Mouse (Mus musculus): ENCODE data around the gene Trpm3.
"Not testable (repeated sequence)": the region's sequence is repeated elsewhere in the genome, so short reads cannot be mapped to it uniquely, and the experiment has no call there.

The Trpm3 gene

GRCm38 (mm10) chr19:22848783-22849576, 710.1 kb downstream of the Trpm3 start:
- no peak for DNase-seq (ENCODE audit: low spot score)

GRCm38 (mm10) chr19:22851423-22851822, 712.6 kb downstream of the Trpm3 start:
- DNase-seq (ENCODE audit: low spot score) = not testable (repeated sequence)

GRCm38 (mm10) chr19:22859644-22860043, 720.8 kb downstream of the Trpm3 start:
- no peak for DNase-seq (ENCODE audit: low spot score)

- DNase-seq (ENCODE audit: low spot score) = no peak
Measured at GRCm38 (mm10) chr19:22867456-22867855, 728.6 kb downstream of the Trpm3 start.

- DNase-seq (ENCODE audit: low spot score) = no peak
Measured at GRCm38 (mm10) chr19:22869853-22870252, 731.0 kb downstream of the Trpm3 start.

- no peak for DNase-seq (ENCODE audit: low spot score)
Measured at GRCm38 (mm10) chr19:22872456-22872855, 733.6 kb downstream of the Trpm3 start.

- no peak for DNase-seq (ENCODE audit: low spot score)
Measured at GRCm38 (mm10) chr19:22880199-22880598, 741.4 kb downstream of the Trpm3 start.

GRCm38 (mm10) chr19:22882670-22883111, 743.8 kb downstream of the Trpm3 start:
- no peak for DNase-seq (ENCODE audit: low spot score)

GRCm38 (mm10) chr19:22883154-22883553, 744.3 kb downstream of the Trpm3 start:
- DNase-seq (ENCODE audit: low spot score) = no peak

GRCm38 (mm10) chr19:22883744-22884317, 745.0 kb downstream of the Trpm3 start:
- DNase-seq (ENCODE audit: low spot score) = peak; percentile 81

- DNase-seq (ENCODE audit: low spot score) = no peak
Measured at GRCm38 (mm10) chr19:22884357-22884756, 745.5 kb downstream of the Trpm3 start.

GRCm38 (mm10) chr19:22885051-22885450, 746.2 kb downstream of the Trpm3 start:
- DNase-seq (ENCODE audit: low spot score) = no peak

GRCm38 (mm10) chr19:22901892-22902291, 763.0 kb downstream of the Trpm3 start:
- no peak for DNase-seq (ENCODE audit: low spot score)

- no peak for DNase-seq (ENCODE audit: low spot score)
Measured at GRCm38 (mm10) chr19:22902386-22902785, 763.5 kb downstream of the Trpm3 start.

GRCm38 (mm10) chr19:22905066-22905482, 766.2 kb downstream of the Trpm3 start:
- no peak for DNase-seq (ENCODE audit: low spot score)

- DNase-seq (ENCODE audit: low spot score) = no peak
Measured at GRCm38 (mm10) chr19:22910686-22911085, 771.8 kb downstream of the Trpm3 start.

GRCm38 (mm10) chr19:22912971-22913370, 774.1 kb downstream of the Trpm3 start:
- DNase-seq (ENCODE audit: low spot score) = no peak

- peak; percentile 85 for DNase-seq (ENCODE audit: low spot score)
Measured at GRCm38 (mm10) chr19:22915868-22916642, 777.2 kb downstream of the Trpm3 start.

GRCm38 (mm10) chr19:22916643-22917344, 777.9 kb downstream of the Trpm3 start:
- no peak for DNase-seq (ENCODE audit: low spot score)

GRCm38 (mm10) chr19:22917345-22917735, 778.5 kb downstream of the Trpm3 start:
- DNase-seq (ENCODE audit: low spot score) = no peak

GRCm38 (mm10) chr19:22920949-22921348, 782.1 kb downstream of the Trpm3 start:
- no peak for DNase-seq (ENCODE audit: low spot score)
